23 mouse cellular contexts compared by ENCODE assay signal in genomic region chr5:53031346-53031745, GRCm38 (mm10). TPM values are rescaled to one million over a fixed set of nuclear protein-coding genes. Genes with fewer than 3 reads are reported as not detected.
"Had no signal": no experiment of that assay in that cellular context is flagged by ENCODE, and none has a peak within 500 bp of the region (broad histone marks: within the 10 kb centered on the region; RNA-seq: fewer than 3 reads in every experiment).

No protein-coding gene starts in this region.

- H3K27me3 ChIP-seq: midbrain, embryonic 12.5 days; neural tube, embryonic 13.5 days; neural tube, embryonic 15.5 days had no signal

- H3K9me3 ChIP-seq: midbrain, embryonic 10.5 days; midbrain, embryonic 12.5 days; neural tube, embryonic 13.5 days; neural tube, embryonic 15.5 days had no signal

- DNase-seq: lung, adult 18-20 months; lung, embryonic 14.5 days; lung, postnatal 10 days; lung, postnatal 4 days; midbrain, embryonic 14.5 days; retina, postnatal 1 day; right cerebral cortex, adult 18-20 months; right cerebral cortex, postnatal 25 days; right cerebral cortex, postnatal 4 days; spleen, adult 18-20 months; thymus, adult 18-20 months; thymus, postnatal 14 days; thymus, postnatal 36 days had no signal

- H3K4me3 ChIP-seq: midbrain, embryonic 10.5 days; midbrain, embryonic 12.5 days; myocyte; neural tube, embryonic 13.5 days; neural tube, embryonic 15.5 days had no signal

- H3K27ac ChIP-seq: midbrain, embryonic 10.5 days; midbrain, embryonic 12.5 days; neural tube, embryonic 13.5 days; neural tube, embryonic 15.5 days had no signal

- ATAC-seq: midbrain, embryonic 16.5 days had no signal

- H3K4me2 ChIP-seq: lung, embryonic 14.5 days; midbrain, embryonic 12.5 days; neural tube, embryonic 13.5 days; neural tube, embryonic 15.5 days had no signal

- H3K36me3 ChIP-seq: midbrain, embryonic 10.5 days; midbrain, embryonic 12.5 days; neural tube, embryonic 13.5 days; neural tube, embryonic 15.5 days had no signal

- H3K9ac ChIP-seq: lung, embryonic 14.5 days; midbrain, embryonic 12.5 days; neural tube, embryonic 13.5 days; neural tube, embryonic 15.5 days had no signal

- H3K4me1 ChIP-seq: midbrain, embryonic 10.5 days; midbrain, embryonic 12.5 days; neural tube, embryonic 13.5 days; neural tube, embryonic 15.5 days had no signal

RNA-seq across cellular contexts. Expression of gene Slc34a2, which starts 6.5 kb away (rescaled TPM):
- total RNA-seq: megakaryocyte, adult 5-6 weeks; megakaryocyte-erythroid progenitor cell, adult 5-6 weeks had no signal
- polyA plus RNA-seq: midbrain, embryonic 10.5 days; midbrain, embryonic 12.5 days; midbrain, embryonic 14.5 days; myocyte; neural tube, embryonic 11.5 days; neural tube, embryonic 15.5 days; stomach, embryonic 14.5 days had no signal
